Mouse (Mus musculus) urinary bladder, postnatal 0 days (tissue): ENCODE results near the gene Picalm. TPM values are rescaled to one million over a fixed set of nuclear protein-coding genes. Genes with fewer than 3 reads are reported as not detected.

Experiments
- polyA plus RNA-seq: library from polyadenylated mRNA; unstranded; fragments of >200 nt; fragmentation: Nextera tagmentation; extraction: Ambion mirVana; gene quantifications from 2 replicates; pipeline ENCODE4 v1.2.1, GENCODE M21; 2015

Picalm gene
- 54.2 and 73.3 TPM in 2 replicates for polyA plus RNA-seq

GRCm38 (mm10) chr7:90129732-90130392, at the start of gene Picalm:
Gene Picalm (plus strand): TSS chr7:90130213.

Other genes with a start within 250 kb of the Picalm start
- not detected in 2 replicates for gene Ccdc81, start 226.6 kb upstream of the Picalm start, polyA plus RNA-seq
- 107 and 127 TPM in 2 replicates for gene Hikeshi, start 189.0 kb upstream of the Picalm start, polyA plus RNA-seq
- gene Eed, start 149.2 kb upstream of the Picalm start, polyA plus RNA-seq: 34.7 and 42.9 TPM in 2 replicates
- gene Ccdc83, start 135.6 kb downstream of the Picalm start, polyA plus RNA-seq: not detected in 2 replicates
- gene Sytl2, start 172.0 kb downstream of the Picalm start, polyA plus RNA-seq: 25.7 and 36.3 TPM in 2 replicates